ENCODE assay signal across 10 mouse cellular contexts in genomic region chr2:154294746-154295145, GRCm38 (mm10). TPM values are rescaled to one million over a fixed set of nuclear protein-coding genes. Genes with fewer than 3 reads are reported as not detected.
DNase-seq lines count a peak whose midpoint lies in the region; ATAC-seq lines count a peak whose summit lies in the region.
"Not testable (repeated sequence)": the region's sequence is repeated elsewhere in the genome, so short reads cannot be mapped to it uniquely, and the experiment has no call there.
"Had no signal": no experiment of that assay in that cellular context is flagged by ENCODE, and none has a peak within 500 bp of the region (broad histone marks: within the 10 kb centered on the region; RNA-seq: fewer than 3 reads in every experiment).

No protein-coding gene starts in this region.

- H3K4me2 ChIP-seq in intestine, embryonic 14.5 days (ENCODE audit: low read length), result not testable (repeated sequence)

- peak; percentile 30 for DNase-seq in adipocyte (ENCODE audit: low spot score)
- DNase-seq in cerebellum, postnatal 36 days, result peak; percentile 24 to 58
- peak; percentile 13 for DNase-seq in gastrocnemius, postnatal 14 days
- peak; percentile 86 for DNase-seq in intestine, embryonic 14.5 days (ENCODE audit: low spot score)
- peak; percentile 19 to 53 for DNase-seq in left cerebral cortex, postnatal 14 days (ENCODE audit: low spot score in 2 of 2)
- DNase-seq in lung, postnatal 36 days, result peak; percentile 77
- peak; percentile 12 for DNase-seq in right cerebral cortex, postnatal 25 days

- H3K9ac ChIP-seq in intestine, embryonic 14.5 days (ENCODE audit: low read length), result not testable (repeated sequence)

- not testable (repeated sequence) for H3K36me3 ChIP-seq in intestine, embryonic 14.5 days (ENCODE audit: control insufficient read depth, insufficient read depth, low read length)

- H3K9me3 ChIP-seq in intestine, embryonic 14.5 days (ENCODE audit: control insufficient read depth, low read length), result not testable (repeated sequence)

- not testable (repeated sequence) for ATAC-seq in intestine, embryonic 14.5 days (replicated peaks; ENCODE audit: low FRiP score, low TSS enrichment, low read depth)

- H3K27me3 ChIP-seq in intestine, embryonic 14.5 days (replicated peaks; ENCODE audit: control insufficient read depth, insufficient read depth, low read length), result not testable (repeated sequence)

- 3% methylated on average over 10 of the region's 10 CpGs for WGBS in intestine, embryonic 14.5 days

- not testable (repeated sequence) for H3K4me3 ChIP-seq in intestine, embryonic 14.5 days (ENCODE audit: low read depth, low read length)

- H3K27ac ChIP-seq in intestine, embryonic 14.5 days (ENCODE audit: low read depth), result not testable (repeated sequence)

- intact Hi-C loops in gastrocnemius, postnatal 14 days (cut with DNase I; ENCODE audit: low total_unique reads), result loop anchor here (5.0 kb wide), 1 partner anchor 77 kb away; no protein-coding TSS in a partner anchor
- intact Hi-C loops in left cerebral cortex, postnatal 14 days (cut with DNase I), result loop anchor here (5.0 kb wide), 1 partner anchor 82 kb away; no protein-coding TSS in a partner anchor

- H3K4me1 ChIP-seq in intestine, embryonic 14.5 days (replicated peaks; ENCODE audit: control insufficient read depth, insufficient read depth, low read length), result not testable (repeated sequence)

RNA-seq across cellular contexts. Expression of gene Bpifb9b, which starts 12.3 kb away (rescaled TPM):
- not detected for total RNA-seq in gastrocnemius, postnatal 14 days (2021)
- not detected in 2 replicates for polyA plus RNA-seq in intestine, embryonic 14.5 days (2014; fragmentation: Nextera tagmentation; extraction: Ambion mirVana)
- not detected for total RNA-seq in left cerebral cortex, postnatal 14 days (2021)
- total RNA-seq: heart, postnatal 25 days; megakaryocyte, adult 5-6 weeks had no signal
- polyA plus RNA-seq: stomach, embryonic 14.5 days had no signal

RNA-seq across cellular contexts. Expression of gene Bpifb9a, which starts 37.1 kb away (rescaled TPM):
- not detected for total RNA-seq in gastrocnemius, postnatal 14 days (2021)
- polyA plus RNA-seq in intestine, embryonic 14.5 days (2014; fragmentation: Nextera tagmentation; extraction: Ambion mirVana), result not detected in 2 replicates
- total RNA-seq in left cerebral cortex, postnatal 14 days (2021), result not detected
- total RNA-seq: heart, postnatal 25 days; megakaryocyte, adult 5-6 weeks had no signal
- polyA plus RNA-seq: stomach, embryonic 14.5 days had no signal

Comparison
In these comparisons a context has a peak if more than half of its experiments do, and no peak if none do; other contexts are left out.
1. DNase-seq: peak in every context shown above with its lines; median percentile 86 in intestine, embryonic 14.5 days; 77 in lung, postnatal 36 days; 41 in cerebellum, postnatal 36 days; 36 in left cerebral cortex, postnatal 14 days; 30 in adipocyte; 13 in gastrocnemius, postnatal 14 days; 12 in right cerebral cortex, postnatal 25 days.